Mouse (Mus musculus) kidney, postnatal 25 days (tissue): ENCODE measurements at regions not wholly inside any gene's neighbourhood (a gene's known extent, or its start where the extent isn't known, plus 50 kb on each side); places are given as distances from the start of the nearest gene placed in this dataset.
A peak's percentile ranks its signal among the peaks of the same experiment; 100 is the strongest.

Experiments
- DNase-seq, 2 experiments: peaks; one replicate each; pipeline ENCODE4 v3.0.0; 2021; ENCODE audit warnings: mixed read lengths in 2 of 2

DNA sequence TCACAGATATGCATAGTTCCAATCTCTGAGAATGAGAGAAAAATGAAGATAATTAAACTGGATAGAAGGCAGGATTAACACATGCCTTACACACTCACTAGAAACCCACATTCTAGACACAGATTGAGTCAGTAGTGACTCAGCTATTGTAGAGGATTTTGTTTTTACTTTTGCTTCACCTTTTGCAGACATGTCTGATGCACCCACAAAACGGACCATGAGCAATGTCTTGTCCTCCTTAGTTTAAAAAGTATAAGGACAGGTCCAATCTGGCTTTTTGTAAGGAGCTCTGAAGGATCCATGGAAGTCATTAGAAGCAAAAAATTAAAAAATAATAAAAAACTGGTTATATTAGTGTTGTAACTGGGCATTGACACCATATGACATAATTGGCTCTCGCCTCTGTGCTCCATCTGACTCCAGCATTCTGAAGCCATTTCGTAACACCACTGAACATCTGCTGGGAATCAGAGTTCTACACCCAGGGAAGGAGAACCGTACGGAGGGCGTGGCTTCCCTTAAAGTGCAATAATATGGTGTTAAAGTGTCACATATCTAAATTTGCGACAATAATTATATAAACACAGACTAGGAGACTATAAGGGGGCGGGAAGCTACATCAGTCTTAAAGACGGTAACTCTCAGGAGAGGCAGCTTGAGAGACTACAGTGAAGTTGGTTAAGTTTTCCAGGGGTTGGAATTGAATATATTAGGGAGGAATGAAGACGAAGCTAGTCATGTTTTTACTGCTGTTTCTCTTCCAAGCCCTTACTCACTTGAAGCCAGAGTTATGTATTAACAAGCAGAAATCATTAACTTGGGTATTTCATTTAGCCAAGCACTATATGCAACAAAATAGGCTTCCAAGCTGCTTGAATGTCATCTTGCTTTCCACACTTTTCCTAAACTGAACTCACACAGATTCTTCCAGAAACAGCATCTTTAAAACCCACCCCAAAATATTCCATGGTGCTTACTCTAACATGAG, 558.0 kb downstream of the Ebf1 start:
- DNase-seq: peak; percentile 40 to 42

DNA sequence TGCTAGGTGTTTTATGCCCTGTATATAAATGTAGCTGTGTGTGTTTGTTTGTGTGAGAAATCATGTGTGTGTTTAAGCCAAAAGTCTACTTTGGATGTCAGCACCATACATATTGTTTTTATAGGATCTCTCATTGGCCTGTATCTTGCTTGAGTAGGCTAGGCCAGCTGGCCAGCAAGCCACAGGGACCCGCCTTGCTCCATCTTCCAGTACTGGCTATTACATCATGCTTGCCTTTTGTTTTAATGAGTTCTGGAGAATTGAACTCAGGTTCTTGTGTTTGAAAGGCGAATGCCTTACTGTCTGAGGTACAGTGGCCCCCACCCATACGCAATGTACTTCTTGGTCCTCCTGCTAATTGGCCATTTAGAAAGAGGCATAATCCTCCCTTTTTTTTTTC, 559.9 kb downstream of the Ebf1 start:
- DNase-seq: no peak

DNA sequence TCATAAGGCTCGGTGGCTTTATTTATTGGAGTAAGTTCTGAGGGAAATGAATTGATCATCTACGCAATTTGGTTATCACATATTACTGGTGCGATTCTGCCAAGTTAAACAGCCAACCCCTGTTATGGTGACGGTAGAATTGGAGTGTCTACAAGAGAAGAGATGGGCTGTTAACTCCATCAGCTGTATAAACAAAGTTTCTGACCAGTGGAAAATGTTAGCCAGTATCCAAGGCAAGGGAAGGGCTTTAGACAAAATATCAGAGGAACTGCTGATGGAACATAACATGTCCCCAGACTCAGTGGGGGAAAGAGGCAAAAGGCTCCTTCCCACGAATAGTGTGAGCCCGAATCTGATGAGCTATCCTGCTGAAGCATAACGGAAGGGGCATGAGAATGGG, 560.9 kb downstream of the Ebf1 start:
- no peak for DNase-seq

DNA sequence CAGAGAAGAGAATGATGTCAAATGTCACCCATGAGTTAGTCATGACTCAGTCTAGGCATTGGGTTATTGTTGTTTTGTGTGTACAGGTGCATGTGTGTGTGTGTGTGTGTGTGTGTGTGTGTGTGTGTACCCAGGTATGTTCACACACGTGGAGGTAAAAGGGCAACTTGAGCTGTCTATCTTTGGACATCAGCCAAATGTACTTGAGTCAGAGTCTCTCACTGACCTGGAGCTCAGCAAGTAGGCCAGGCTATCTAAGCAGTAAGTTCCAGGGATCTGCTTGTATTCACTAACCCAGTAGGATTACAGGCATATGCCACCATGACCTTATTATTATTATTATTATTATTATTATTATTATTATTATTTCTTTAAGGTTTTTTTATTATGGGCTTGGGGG, 561.9 kb downstream of the Ebf1 start:
- no peak for DNase-seq

DNA sequence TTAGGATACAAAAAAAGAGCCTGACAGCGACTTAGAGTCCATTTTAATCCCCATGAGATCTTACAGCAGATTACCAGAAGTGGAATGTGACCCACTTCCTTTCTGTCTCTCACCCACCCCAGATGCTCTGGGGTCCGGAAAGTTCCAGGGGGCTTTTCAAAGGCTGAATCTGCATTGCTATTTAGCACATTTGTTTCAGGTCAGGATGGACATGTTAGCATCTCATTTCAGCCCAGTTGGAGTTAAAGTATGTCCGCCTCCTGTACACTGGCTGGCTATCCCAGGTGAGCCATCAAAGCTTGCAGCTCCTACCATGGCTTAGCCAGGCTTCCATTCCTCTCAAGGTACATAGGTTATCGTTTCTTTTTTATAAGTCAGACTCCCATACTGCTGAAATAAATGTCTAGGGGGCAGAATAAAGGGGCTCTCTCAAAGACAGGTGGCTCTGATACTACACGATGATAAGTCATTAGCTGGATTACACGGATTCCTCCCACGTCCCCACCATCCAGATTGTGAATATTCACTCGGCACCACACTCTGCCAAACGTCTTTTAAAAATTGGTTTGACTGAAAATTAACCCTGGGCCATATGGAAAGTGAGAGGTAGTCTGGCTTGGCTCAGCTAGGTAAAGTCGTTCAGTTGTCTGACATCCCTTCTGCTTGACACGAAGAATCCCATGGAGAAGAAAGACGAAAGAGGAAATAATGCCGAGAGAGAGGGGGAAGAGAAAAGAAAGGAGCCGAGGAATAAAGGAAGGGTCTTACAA, 573.7 kb downstream of the Ebf1 start:
- DNase-seq: no peak

DNA sequence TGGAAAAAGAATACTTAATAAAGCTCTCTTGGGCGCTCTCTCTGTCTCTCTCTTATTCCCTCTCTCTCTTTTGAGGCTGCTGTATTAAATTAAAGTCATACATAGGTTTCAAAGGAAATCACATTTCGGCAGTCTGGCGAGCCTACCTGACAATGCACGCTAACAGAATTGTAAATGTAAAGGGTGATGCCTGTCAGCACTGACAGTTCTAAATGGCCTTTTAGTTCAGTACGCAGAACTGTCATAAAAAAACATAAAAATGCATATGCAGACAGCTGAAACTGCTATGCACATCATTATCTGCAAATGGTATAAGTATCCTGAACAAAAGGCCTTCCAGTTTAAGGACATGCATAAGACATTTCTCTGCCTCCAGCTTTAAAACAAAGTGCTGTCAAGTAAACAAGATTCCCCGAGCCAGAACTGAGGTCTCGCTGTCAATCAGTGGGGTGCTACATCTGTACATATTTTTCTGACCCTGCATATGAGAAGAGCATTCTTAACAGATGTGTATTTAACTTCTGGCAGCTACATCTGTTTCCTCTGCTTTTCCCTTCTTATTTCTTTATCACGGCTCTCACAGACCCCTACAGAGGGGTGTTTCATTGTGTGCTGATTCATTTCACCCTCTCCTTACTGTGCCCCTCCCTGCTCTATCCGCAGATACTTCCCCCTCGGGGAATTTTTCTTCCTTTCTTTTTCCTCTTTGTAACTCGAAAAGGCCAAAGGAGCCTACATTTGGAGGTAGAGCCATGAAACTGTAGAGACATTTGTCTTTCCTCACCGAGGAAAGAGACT, 574.5 kb downstream of the Ebf1 start:
- DNase-seq: no peak

DNA sequence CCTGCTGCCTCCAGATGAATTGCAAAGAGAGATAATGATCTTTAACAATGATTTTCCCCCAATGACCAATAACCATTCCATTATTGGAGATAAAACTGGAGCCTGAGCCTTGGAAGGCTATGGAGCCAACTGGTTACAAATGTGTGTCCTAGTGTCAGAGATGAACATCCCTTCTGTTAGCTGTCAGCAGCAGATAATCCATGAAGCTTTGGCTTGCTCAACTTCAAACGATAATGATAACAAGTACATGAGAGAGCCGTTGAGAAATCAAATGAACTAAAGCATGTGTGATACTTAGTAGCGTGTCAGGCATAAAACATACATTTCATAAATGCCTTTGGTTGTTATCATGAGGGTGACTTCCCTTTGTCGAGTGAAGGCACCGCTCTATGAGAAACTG, 576.2 kb downstream of the Ebf1 start:
- no peak for DNase-seq

DNA sequence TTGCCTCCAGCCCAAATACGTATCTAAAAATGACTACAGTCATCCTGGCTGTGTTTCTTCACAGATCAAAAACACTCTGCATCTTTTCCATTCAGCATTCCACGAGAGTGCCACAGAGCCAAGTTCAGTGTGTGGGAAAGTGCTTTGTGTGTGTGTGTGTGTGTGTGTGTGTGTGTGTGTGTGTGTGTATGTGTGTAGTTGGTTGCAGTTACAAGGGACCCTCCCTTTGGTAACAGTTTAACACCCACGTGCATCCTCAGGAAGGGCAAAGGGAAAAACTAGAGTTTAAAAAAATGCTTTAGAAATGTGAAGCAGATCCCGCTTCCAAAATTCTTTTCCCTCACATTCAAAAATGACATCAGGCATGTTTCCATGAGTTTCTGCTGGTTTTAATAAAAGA, 582.4 kb downstream of the Ebf1 start:
- no peak for DNase-seq

DNA sequence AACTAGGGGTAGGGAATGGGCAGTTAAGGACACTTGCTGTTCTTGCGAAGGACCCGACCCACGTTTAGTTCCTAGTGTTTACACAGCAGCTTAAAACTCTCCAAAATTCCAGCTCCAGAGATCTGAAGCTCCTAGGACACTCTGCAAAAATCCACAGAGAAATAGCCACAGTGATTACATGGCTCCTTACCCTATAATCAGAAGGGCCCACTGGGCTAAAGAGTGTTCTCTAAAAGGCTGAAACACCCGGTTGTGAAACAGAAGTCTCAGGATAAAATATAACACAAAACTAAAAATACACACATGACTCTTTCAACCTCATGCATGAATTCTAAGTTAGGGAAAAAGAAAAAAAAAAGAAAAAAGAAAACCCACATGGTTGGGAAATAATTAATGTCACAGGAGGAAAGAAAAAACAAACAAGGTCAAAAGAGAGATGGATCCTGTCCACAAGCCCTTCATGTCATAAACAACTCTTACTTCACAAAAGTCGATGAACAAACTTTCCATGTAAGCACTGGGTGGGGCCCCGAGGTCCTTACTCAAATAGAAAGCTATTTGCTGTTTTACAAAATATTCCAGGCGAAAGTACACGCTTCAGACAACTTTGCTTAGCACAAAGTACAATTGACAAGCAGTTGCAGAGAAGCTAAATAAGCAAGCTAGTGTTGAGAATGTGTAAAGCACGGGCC, 583.7 kb downstream of the Ebf1 start:
- DNase-seq: peak in 1 of 2 experiments; percentile 18

DNA sequence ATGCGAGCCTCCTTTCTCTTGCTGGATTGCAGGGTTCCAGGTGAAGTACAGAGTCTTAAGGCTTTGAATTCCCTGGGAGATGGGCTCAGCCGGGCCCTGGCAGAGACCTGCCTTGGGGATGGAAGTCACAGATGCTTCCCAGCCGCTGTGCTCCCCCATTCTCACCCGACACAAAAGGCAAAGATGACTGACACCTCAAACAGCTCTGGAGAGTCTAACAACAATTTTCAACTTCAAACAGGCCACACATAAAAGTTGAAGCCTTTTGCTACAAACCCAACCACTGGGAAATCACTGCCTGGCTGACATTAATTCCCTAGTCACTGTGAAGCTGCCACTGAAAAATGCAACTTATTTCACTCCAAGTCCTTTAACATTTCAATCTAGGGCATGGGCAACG, 586.3 kb downstream of the Ebf1 start:
- no peak for DNase-seq

DNA sequence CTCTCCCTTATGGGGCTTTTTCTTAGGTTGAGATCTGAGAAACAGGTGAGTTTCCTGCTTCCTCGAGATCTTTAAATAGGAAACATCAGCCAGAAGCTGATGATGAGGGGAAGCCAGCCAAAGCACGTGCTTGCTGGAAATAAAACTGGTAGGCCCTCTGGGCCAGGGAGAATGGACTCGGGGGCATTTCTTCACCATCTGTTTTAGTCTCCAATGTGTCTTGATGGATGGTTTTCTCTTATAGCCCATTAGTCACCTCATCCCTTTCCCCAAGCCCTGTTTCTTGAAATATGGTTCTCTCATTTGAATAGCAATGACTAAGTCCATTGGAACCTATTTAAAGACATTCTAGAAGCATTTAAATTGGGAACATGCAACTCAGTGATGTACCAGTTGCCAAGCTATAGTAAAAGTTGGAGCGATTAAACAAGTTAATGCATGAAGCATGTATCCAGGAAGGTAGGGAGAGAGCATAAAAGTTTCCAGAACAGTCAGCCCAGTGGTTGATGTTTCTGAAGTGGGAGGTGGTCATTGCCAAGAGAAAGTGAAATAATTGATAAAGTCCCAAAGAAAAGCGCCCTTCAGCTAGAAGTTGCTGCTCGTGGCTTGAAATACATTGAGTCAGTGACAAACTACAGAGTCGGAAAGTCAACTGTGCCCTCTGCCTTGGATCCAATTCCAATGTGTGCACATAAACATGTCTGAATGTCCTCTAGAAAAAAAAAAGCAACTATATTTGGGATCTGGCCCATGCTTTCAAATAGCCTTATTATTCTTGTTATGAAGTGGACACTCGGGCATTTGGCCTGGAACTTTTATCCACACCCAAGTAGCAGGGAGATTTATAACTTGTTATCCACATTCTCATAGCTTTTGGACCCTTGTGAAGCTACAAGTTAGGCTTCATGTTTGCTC, 589.8 kb downstream of the Ebf1 start:
- DNase-seq: no peak

DNA sequence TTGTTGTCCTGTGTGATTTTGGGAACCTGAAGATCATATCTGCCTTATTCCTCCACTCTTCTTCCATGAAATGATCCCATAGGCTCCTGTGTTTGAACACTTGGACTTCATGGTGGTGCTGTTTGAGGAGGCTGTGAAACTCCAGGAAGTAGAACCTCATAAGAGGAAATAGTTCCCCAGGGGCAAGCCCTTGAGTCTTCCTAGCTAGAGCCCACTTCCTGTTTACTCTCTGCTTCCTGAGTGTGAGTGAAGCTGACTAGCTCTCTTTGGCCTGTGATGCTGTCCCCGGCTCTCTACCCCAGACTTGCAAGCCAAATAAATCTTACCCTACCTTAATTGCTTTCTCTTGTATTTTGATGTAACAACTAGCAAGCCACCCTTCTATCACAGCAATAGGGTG, 597.0 kb downstream of the Ebf1 start:
- DNase-seq: no peak

DNA sequence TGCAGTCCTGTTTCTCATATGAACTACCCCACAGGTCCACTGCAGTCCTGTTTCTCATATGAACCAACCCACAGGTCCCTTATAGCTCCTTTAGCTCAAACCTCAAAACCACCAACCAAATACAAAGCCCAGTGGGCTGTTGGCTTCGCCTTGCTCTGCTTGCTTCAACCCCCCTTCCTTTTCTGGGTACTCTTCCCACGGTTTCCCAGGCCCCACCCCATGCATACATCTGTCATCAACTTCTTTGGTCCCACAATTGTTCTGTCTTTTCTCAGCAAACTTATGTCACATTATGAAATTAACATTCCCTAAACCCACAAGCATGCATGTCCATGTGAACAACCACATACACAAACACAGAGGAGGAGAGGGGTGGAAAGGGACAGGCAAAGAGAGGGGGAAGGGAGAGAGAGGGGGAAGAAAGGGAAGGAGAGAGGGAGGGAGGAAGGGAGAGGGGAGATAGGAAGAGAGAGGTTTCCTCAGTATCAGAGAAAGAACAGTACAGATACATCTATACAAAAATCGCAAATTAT, 599.9 kb downstream of the Ebf1 start:
- no peak for DNase-seq

DNA sequence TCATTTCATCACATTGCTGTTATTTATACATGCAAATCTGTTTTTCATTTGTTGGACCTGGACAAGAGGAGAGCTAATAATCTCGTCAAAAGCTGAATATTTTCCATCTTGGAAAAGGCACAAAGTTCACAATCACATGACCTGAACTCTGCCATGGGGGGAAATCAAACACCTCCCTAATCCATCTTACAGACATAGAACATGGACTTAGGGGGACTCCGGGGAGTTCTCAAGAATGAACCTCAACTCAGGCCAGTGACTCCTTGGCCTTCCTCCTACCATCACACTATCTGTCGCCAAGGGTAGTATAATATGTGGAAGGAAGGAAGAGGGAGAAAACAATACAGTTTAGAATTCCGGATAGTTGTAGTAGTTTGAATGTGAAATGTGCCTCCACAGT, 602.1 kb downstream of the Ebf1 start:
- DNase-seq: no peak

DNA sequence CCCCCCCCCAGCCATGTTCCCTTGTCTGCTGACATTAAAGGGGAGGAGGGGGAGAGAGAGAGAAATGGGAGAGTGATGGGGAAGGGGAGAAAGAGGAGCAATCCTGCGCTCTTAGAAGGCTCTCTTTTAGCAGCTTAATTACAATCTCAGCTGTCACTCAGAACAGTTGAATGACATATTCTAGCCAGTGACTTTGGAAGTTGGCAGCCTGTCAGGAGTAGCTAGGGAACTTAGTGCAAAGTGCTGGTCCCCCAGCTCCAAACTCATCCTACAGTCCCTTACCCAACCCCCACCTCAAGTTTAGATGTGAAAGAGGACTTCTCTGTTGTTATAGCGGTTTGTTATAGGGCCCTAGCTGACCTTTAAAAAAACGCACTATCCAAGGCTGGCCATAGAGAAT, 604.9 kb downstream of the Ebf1 start:
- DNase-seq: no peak

DNA sequence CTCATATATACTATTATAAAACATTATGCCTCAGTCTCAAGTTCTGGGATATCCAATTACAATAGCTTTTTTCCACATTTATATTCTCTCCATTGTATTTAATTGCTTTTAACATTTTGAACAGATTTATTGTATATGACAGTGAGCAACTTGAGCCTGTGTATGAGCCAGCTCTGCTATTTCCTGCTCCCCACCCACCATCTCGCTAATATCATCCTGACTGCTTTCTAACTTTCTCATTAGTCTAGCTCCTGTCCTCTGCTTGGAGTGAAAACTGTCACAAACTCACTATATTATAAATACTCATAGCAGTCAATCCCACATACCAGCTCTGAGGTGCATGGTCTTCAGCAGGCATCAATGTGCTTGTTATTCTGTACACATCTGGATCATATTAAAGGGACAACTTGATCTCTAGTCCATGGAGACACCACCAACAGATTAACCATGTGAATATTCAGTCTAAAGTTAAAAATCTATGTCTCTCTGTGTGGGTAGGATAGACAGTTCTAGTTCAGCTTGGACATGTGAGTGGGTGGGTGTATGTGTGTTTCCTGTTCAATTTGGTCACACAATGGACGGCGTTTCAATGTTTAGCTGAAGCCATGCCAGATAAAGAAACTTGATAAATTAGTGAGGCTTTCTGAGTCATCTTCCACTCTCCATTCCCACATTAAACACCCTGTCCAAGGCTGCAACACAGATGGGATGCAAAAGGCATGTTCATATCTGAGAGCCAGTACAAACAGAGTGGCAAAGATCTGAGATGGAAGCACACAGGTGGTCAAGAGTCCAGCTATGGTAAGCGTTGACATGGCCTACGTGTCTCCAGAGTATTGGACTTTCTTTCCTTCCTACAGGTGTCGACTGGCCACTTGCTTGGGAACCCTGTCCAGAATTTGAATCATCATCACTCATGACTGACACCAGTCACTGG, 616.1 kb upstream of the Clint1 start:
- no peak for DNase-seq

DNA sequence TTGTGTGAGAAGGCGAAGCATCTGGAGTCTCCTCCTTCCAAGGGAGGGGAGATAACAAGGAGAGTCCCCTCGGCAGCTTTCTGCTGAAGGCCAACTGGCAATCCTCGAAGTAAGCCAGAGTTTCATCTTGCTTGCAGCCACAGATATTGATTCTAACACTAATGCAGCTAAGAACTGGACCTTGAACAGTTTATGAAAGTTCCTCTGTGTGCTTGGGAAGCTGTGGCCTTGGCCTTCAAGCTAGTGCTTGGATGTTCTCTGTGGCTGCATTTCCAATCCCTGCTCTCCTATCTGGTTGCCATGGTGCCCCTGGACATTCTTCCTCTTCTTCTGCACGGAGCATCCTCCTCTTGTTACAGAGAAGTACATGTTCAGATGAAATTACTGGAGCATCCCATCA, 614.8 kb upstream of the Clint1 start:
- DNase-seq: no peak

DNA sequence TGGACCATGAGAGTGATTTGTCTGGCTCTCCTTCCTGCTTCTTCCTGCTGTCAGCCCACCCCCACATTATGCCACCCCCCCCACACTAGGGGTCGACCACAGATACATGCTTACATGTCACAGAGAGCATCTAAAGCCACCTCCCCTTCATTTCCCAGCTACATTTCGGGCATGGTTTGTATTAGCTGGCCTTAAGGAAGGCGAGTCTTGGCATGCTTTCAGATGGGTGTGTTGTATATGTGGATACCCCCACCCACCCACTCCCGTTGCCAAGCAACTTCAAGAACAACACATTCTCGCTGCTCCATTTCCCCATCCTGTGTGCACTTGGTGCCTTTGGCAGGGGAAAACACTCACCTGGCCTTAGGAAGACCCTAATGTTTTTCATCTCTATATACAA, 612.8 kb upstream of the Clint1 start:
- no peak for DNase-seq

DNA sequence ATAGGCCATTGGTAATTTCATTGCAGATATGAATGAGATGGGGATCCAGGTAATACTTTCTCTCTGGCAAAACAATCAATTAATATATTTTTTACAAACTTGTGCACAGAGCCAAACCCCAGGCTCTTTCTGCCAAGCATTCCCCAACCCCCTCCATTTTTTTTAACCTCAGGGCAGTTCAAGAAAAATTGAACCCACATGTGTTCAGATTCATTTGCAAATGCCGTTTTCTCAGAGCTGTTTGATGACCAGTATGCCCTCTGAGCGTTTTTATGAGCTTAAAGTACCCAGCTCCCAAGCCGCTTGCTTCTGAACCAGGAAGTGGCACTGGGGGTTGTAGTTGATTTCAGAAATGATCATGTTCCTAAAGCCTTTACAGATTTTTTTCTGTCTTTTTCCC, 611.4 kb upstream of the Clint1 start:
- DNase-seq: no peak

DNA sequence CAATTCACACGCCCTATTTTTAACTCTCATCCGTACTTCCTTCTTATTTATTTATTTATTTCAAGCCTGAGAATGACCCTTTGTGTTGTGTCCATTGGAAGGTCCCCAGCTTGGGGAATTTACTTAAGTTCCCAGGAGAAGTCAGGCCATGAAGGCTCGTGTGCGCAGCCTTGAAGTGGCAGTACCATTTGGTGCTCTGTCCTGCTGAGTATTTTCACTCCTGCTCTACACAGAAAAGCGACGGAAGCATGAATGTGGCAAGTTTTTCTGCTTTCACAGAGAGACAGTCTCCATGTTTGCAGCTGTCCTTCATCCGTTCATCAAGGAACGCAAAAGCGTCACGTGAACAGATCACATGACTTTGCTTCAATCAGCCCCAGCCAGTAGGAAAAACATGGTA, 610.2 kb upstream of the Clint1 start:
- DNase-seq: no peak
